Mouse (Mus musculus) small intestine, adult 2 months (tissue): ENCODE results near the gene Dcakd.

Experiments used
- CTCF ChIP-seq: fragments of 200-500 bp; IDR thresholded peaks from 2 replicates; pipeline ENCODE4 v1.5.1; 2012; ENCODE audit warnings: low read depth, mild to moderate bottlenecking, control low read depth, inconsistent platforms, low read length, moderate library complexity, mixed read lengths; ENCODE audit not compliant: insufficient replicate concordance, insufficient read length; ENCODE audit errors: extremely low read depth
- POLR2A ChIP-seq: fragments of 200-500 bp; IDR thresholded peaks from 2 replicates; pipeline ENCODE4 v1.6.1; 2012; ENCODE audit warnings: low read depth, mild to moderate bottlenecking, control low read depth, inconsistent platforms, low read length, moderate library complexity

GRCm38 (mm10) chr11:102971604-102972003 lies 56.5 kb downstream of the Dcakd start:
- TF ChIP-seq CTCF (no peak), POLR2A (no peak)
